Mouse (Mus musculus): ENCODE measurements around the gene Exoc2.

Gene Exoc2

GRCm38 (mm10) chr13:30767477-30768127 lies 206.3 kb downstream of the Exoc2 start:
- DNase-seq (ENCODE audit: low spot score) = no peak

DNA sequence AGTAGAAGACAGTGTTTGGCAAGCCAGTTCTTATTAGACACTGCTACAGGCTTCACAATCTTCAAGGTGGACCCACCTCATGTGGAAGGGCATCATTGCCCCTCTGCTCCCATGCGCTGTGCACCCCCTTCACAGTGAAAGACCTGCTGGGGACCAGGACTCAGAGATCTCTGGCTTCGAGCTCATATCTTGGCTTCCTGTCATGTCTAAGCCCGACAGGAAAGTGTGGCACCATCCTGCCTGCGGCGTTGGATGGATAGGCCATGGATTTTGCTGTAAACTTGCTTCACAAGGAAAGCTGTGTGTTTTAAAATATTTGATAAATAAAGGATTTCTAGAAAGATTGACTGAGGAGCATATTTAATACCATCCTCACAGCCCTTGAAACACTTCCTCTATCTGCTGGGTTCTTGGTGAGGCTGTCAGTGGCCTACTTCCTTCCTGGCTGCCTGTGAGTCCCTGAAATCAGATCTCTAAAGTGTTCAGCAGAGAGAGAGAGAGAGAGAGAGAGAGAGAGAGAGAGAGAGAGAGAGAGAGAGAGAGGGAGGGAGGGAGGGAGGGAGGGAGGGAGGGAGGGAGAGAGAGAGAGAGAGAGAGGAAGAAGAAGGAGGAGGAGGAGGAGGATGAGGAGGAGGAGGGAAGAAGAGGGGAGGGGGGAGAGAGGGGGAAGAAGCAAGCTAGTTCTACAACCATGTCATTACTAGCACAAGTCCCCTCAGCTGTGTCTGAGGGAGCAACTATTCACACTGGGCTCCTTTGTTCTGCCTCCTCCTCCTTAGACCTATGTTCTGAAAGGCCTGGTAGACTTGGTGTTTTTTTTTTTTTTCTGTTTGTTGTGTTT lies 207.0 kb downstream of the Exoc2 start:
- no peak for DNase-seq (ENCODE audit: low spot score)

DNA sequence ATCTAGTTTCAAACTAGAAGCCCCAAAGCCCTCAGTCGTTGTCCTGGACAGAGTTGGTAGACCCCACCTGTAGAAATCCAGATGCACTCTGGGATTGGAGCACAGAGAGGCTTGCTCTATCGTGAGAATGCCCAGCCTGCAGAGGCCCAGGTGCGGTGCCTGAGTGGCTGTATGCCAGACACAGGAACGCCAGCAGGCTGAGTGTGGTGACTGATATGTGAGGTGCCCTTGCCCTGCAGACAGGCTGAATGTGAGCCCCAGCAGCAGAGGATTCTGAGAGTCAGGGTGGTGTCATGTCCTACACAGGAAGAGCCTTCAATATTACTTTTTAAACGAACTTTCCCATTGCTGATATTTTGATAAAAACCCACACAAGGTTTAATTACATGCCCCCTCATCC lies 208.0 kb downstream of the Exoc2 start:
- no peak for DNase-seq (ENCODE audit: low spot score)

DNA sequence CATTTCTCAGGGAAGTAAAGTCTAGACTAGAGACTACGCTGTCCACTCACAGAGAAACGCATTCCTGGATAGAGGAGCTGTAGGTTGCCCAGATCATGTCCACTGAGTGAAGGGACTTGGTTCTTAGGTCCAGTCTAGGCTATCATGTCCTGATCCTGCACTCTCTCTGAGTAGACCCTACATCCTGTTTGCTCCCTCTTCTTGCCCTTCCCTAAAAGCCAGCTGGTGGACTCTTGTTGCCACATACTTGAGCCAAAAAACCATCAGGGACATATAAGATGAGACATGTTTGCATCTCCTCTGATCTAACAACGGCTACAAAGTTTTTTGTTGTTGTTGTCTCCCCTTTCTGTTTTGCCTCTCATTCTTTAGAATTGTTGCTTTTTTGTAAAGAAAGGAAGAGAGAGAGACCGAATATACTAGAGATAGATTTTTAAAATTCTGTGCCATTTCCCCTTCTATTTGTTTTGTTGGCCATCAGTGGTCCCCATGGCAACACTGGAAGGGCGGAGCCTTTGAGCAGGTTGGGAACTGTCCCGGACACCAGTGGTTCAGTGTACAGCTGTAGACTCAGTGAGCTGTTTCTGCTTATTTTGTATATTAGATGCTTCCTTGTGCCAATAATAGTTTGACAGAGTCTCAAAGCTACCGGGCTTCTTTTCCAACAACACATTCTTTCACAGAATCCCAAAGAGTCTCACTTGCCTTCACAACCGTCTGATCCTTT lies 209.7 kb downstream of the Exoc2 start:
- no peak for DNase-seq (ENCODE audit: low spot score)

Measured in c-Kit-positive CD71-positive TER-119-positive erythroid progenitor cells, embryonic 14.5 days (primary cell).